Mouse (Mus musculus): ENCODE measurements around the gene Olfr406. TPM values are rescaled to one million over a fixed set of nuclear protein-coding genes. Genes with fewer than 3 reads are reported as not detected.

Gene Olfr406
- not detected in 2 replicates for polyA plus RNA-seq (2014; fragmentation: Nextera tagmentation; extraction: Ambion mirVana)

DNA sequence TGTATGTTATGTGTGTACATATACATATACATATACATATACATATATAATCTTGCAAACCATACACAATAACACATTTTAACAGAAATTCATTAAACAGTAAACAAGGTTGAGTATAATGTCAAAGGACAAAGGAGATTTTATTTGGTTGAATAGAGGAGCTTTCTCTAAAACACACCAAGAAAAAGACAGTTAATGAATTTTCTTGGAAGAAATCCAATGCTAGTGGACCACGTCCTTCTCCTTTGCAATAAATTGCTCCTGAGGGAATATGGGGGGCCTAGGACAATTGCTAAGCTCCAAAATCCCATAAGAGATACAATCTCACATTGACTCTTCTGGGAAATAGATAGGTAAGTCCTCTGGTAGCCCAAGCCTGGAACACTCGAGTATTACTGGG lies at the start of gene Olfr406:
Olfr406 (plus strand) TSS at position 301 of the 400 bp plus-strand sequence.
- DNase-seq (ENCODE audit: low spot score, missing footprints), result no peak
- 57% methylated on average over 2 of the region's 2 CpGs for WGBS
- no peaks in the 10 kb centered on the region for H3K4me1 ChIP-seq (ENCODE audit: control insufficient read depth, insufficient read depth, low read length)
- no peak within 1 kb of the TSS for H3K27ac ChIP-seq (ENCODE audit: low read depth, low read length)
- no peaks in the 10 kb centered on the region for H3K27me3 ChIP-seq (ENCODE audit: control insufficient read depth, insufficient read depth, low read length)
- no peaks in the 10 kb centered on the region; the same call in 1 of the 2 replicates for H3K9me3 ChIP-seq (ENCODE audit: control insufficient read depth, low read length)
- H3K9ac ChIP-seq (ENCODE audit: low read length), result no peak within 1 kb of the TSS
- H3K36me3 ChIP-seq (ENCODE audit: control insufficient read depth, insufficient read depth, low read length), result no peaks in the 10 kb centered on the region
- H3K4me3 ChIP-seq (ENCODE audit: low read depth, low read length), result no peak within 1 kb of the TSS
- no peak for ATAC-seq (ENCODE audit: low FRiP score)
- no peak within 1 kb of the TSS for H3K4me2 ChIP-seq

DNA sequence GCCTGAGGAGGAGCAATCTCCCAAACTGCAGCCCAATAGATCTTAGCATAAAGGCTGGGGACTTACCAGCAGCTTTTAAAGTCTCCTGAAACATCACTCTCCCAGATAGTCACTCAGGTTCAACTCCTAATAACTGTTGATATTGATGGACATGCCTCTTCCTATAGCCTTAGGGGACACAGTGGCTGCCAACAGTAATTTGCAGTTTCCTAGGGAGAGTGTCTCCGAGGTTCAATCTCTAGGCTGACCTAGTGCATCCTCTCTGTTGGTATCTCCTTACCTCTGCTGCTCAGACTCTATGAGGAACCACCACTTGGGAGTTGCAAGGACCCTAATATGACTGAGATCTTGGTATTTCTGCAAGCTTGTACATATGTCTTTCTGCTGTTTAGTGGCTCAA lies 48.3 kb upstream of the Olfr406 start, which contains the start of gene Olfr43:
Olfr43 (minus strand) TSS at position 101 of the 400 bp plus-strand sequence.
- no peak within 1 kb of the TSS for H3K27ac ChIP-seq (ENCODE audit: low read depth, low read length)
- H3K9ac ChIP-seq (ENCODE audit: low read length), result no peak within 1 kb of the TSS
- H3K9me3 ChIP-seq (ENCODE audit: control insufficient read depth, low read length), result peaks cover 15% of the 10 kb centered on the region; the same call in 1 of the 2 replicates
- H3K4me2 ChIP-seq, result no peak within 1 kb of the TSS
- no peak for DNase-seq (ENCODE audit: low spot score, missing footprints)
- no peaks in the 10 kb centered on the region for H3K36me3 ChIP-seq (ENCODE audit: control insufficient read depth, insufficient read depth, low read length)
- 71% methylated on average over 1 of the region's 1 CpGs for WGBS
- H3K27me3 ChIP-seq (ENCODE audit: control insufficient read depth, insufficient read depth, low read length), result no peaks in the 10 kb centered on the region
- H3K4me3 ChIP-seq (ENCODE audit: low read depth, low read length), result no peak within 1 kb of the TSS
- no peaks in the 10 kb centered on the region for H3K4me1 ChIP-seq (ENCODE audit: control insufficient read depth, insufficient read depth, low read length)
- no peak for ATAC-seq (ENCODE audit: low FRiP score)

DNA sequence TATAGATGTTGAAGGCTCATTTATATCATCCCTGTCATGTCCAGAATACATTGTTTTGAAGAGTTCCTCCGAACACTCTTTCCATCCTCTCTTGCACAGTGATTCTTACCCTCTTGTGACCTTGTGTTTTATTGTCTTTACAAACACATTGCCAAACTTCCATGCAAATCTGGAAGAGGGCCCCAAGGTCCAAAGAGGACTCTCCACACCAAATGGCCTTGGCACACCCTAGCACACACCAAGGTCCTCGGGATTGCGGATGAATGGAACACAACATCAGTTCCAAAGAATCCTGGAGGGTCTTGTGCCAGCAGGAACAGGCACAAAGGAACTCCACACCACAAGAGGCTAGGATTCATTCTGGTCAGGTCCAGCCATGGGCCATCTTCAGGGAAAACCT lies 18.4 kb upstream of the Olfr406 start:
- DNase-seq (ENCODE audit: low spot score, missing footprints) (no peak), ATAC-seq (ENCODE audit: low FRiP score) (no peak)
- H3K27ac ChIP-seq (ENCODE audit: low read depth, low read length), result no peak overlapping the region
- H3K9me3 ChIP-seq (ENCODE audit: control insufficient read depth, low read length), result no peaks in the 10 kb centered on the region; the same call in 1 of the 2 replicates
- H3K9ac ChIP-seq (ENCODE audit: low read length), result no peak overlapping the region
- H3K4me2 ChIP-seq, result no peak overlapping the region
- 86% methylated on average over 3 of the region's 3 CpGs for WGBS
- H3K4me1 ChIP-seq (ENCODE audit: control insufficient read depth, insufficient read depth, low read length), result no peaks in the 10 kb centered on the region
- H3K36me3 ChIP-seq (ENCODE audit: control insufficient read depth, insufficient read depth, low read length), result no peaks in the 10 kb centered on the region
- no peaks in the 10 kb centered on the region for H3K27me3 ChIP-seq (ENCODE audit: control insufficient read depth, insufficient read depth, low read length)
- no peak overlapping the region for H3K4me3 ChIP-seq (ENCODE audit: low read depth, low read length)

DNA sequence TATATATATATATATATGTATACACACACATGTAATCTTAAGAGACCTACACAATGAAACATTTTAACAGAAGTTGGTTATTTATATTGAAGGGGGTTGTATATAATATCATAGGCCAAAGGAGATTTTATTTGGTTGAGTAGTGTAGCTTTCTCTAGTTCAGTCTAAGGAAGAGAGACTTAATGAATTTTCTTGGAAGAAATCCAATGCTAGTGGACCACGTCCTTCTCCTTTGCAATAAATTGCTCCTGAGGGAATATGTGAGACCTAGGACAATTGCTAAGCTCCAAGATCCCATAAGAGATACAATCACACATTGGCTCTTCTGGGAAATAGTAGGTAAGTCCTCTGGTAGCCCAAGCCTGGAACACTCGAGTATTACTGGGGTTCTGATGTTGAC lies 23.8 kb downstream of the Olfr406 start, which contains the start of gene Olfr59:
Olfr59 (plus strand) TSS at position 301 of the 400 bp plus-strand sequence.
- H3K9me3 ChIP-seq (ENCODE audit: control insufficient read depth, low read length), result peaks cover 8% of the 10 kb centered on the region; the same call in 1 of the 2 replicates
- WGBS, result 57% methylated on average over 2 of the region's 2 CpGs
- H3K4me3 ChIP-seq (ENCODE audit: low read depth, low read length), result no peak within 1 kb of the TSS
- no peaks in the 10 kb centered on the region for H3K27me3 ChIP-seq (ENCODE audit: control insufficient read depth, insufficient read depth, low read length)
- H3K9ac ChIP-seq (ENCODE audit: low read length), result no peak within 1 kb of the TSS
- no peaks in the 10 kb centered on the region for H3K4me1 ChIP-seq (ENCODE audit: control insufficient read depth, insufficient read depth, low read length)
- H3K36me3 ChIP-seq (ENCODE audit: control insufficient read depth, insufficient read depth, low read length), result no peaks in the 10 kb centered on the region
- ATAC-seq (ENCODE audit: low FRiP score), result no peak
- H3K4me2 ChIP-seq, result no peak within 1 kb of the TSS
- no peak within 1 kb of the TSS for H3K27ac ChIP-seq (ENCODE audit: low read depth, low read length)
- DNase-seq (ENCODE audit: low spot score, missing footprints), result no peak

DNA sequence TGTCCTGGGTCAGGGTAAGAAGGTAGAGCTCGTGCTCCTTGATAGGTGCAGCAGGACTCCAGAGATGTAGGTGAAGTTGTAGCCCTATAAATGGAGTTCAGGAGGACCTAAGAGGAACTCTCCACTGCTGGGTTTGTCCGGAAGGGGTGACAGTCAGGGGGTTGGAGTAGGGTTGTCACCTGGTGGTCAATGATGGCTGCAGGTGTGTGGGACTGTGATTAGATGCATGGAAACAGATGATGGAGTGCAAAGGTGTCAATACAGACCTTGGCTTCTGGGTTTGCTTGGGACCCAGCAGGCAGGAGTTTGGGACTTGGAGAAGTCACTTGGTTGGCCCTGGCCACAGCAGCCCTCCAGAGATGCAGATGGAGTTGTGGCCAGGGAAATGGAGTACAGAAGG lies 27.6 kb downstream of the Olfr406 start:
- Histone ChIP-seq H3K27me3 (ENCODE audit: control insufficient read depth, insufficient read depth, low read length) (no peaks in the 10 kb centered on the region), H3K9me3 (ENCODE audit: control insufficient read depth, low read length) (no peaks in the 10 kb centered on the region; the same call in 1 of the 2 replicates), H3K9ac (ENCODE audit: low read length) (no peak overlapping the region), H3K4me1 (ENCODE audit: control insufficient read depth, insufficient read depth, low read length) (no peaks in the 10 kb centered on the region), H3K27ac (ENCODE audit: low read depth, low read length) (no peak overlapping the region), H3K4me2 (no peak overlapping the region), H3K4me3 (ENCODE audit: low read depth, low read length) (no peak overlapping the region), H3K36me3 (ENCODE audit: control insufficient read depth, insufficient read depth, low read length) (no peaks in the 10 kb centered on the region)
- no peak for ATAC-seq (ENCODE audit: low FRiP score)
- 79% methylated on average over 2 of the region's 2 CpGs for WGBS
- DNase-seq (ENCODE audit: low spot score, missing footprints), result no peak

Other genes starting within 250 kb of the Olfr406 start
- gene Olfr139, start 203.3 kb upstream of the Olfr406 start, polyA plus RNA-seq (2014; fragmentation: Nextera tagmentation; extraction: Ambion mirVana), result not detected in 2 replicates
- not detected in 2 replicates for gene Olfr399, start 203.2 kb upstream of the Olfr406 start, polyA plus RNA-seq (2014; fragmentation: Nextera tagmentation; extraction: Ambion mirVana)
- gene Zfp616, start 189.9 kb upstream of the Olfr406 start, polyA plus RNA-seq (2014; fragmentation: Nextera tagmentation; extraction: Ambion mirVana), result not detected in 2 replicates
- not detected in 2 replicates for gene Olfr401, start 146.1 kb upstream of the Olfr406 start, polyA plus RNA-seq (2014; fragmentation: Nextera tagmentation; extraction: Ambion mirVana)
- gene Olfr402, start 106.3 kb upstream of the Olfr406 start, polyA plus RNA-seq (2014; fragmentation: Nextera tagmentation; extraction: Ambion mirVana), result not detected in 2 replicates
- not detected in 2 replicates for gene Olfr403, start 73.6 kb upstream of the Olfr406 start, polyA plus RNA-seq (2014; fragmentation: Nextera tagmentation; extraction: Ambion mirVana)
- gene Olfr43, start 48.4 kb upstream of the Olfr406 start, polyA plus RNA-seq (2014; fragmentation: Nextera tagmentation; extraction: Ambion mirVana), result not detected in 2 replicates
- gene Olfr59, start 23.9 kb downstream of the Olfr406 start, polyA plus RNA-seq (2014; fragmentation: Nextera tagmentation; extraction: Ambion mirVana), result not detected in 2 replicates
- not detected in 2 replicates for gene Olfr410, start 78.2 kb downstream of the Olfr406 start, polyA plus RNA-seq (2014; fragmentation: Nextera tagmentation; extraction: Ambion mirVana)
- not detected in 2 replicates for gene Olfr411, start 92.8 kb downstream of the Olfr406 start, polyA plus RNA-seq (2014; fragmentation: Nextera tagmentation; extraction: Ambion mirVana)
- not detected in 2 replicates for gene Olfr412, start 102.3 kb downstream of the Olfr406 start, polyA plus RNA-seq (2014; fragmentation: Nextera tagmentation; extraction: Ambion mirVana)